Mouse (Mus musculus): ENCODE data around the gene Clic1.

DNA sequence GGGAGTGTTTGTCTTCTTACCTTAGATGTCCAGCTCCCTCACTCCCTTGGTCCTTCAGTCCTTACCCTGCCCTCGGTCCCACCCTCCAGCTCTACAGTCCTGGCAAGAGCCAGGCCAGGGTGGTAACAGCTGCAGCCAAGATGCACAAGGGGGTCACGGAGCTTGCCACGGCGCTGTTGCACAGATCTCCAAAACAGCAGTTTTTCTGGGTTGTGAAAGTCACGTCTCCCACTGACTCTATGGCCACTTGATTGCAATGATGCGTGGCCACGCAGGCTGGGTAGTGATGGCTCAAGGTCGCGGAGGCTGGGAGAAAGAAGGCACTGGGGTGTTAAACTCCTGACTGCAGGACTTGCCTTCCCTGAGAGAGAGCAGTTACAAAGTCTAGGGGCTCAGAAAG lies 21.7 kb downstream of the Clic1 start:
- TF ChIP-seq POLR2A (IDR thresholded peaks at IDR 0.05; ENCODE audit: control insufficient read depth, extremely low read depth, insufficient read depth, low read length, poor library complexity) (no peak), CTCF (IDR thresholded peaks at IDR 0.05; ENCODE audit: borderline replicate concordance, control insufficient read depth, extremely low read depth, insufficient read depth, low read length, poor library complexity) (no peak)
